Mouse (Mus musculus): ENCODE data around the gene Il2rb.

- TF ChIP-seq EP300 (IDR thresholded peaks at IDR 0.05) (no peak), CTCF (IDR thresholded peaks at IDR 0.05) (no peak)
These were observed 40.8 kb upstream of the Il2rb start for GRCm38 (mm10) chr15:78535723-78536421.
